8 mouse cellular contexts compared by ENCODE assay signal in the genomic region with DNA sequence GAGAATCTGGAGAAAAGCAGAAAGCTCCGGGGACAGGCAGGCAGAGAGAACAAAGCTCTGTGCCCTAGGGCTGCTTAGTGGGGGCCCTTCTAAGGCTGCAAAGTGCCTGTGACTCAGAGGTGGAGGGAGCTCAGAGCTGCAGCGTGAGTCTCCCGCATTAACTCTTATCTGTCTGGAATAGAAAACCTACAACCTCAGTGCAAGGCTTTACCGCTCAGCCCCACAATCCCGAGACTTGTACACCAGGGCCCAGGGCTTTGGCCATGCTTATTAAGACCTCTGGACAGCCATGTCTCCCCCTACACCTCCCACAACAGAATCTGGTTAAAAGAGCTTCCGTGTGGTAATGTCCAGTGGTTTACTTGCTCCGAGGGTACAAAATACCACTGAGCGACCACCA. TPM values are rescaled to one million over a fixed set of nuclear protein-coding genes. Genes with fewer than 3 reads are reported as not detected.
DNase-seq lines count a peak whose midpoint lies in the region; ATAC-seq and TF ChIP-seq lines count a peak whose summit lies in the region.

No protein-coding gene starts in this region.

- H3K27ac ChIP-seq in forebrain, embryonic 11.5 days (ENCODE audit: low read depth, low read length) = 0 out of 2 replicates have a peak overlapping the region, but pooled peaks have one; percentile 53
- H3K27ac ChIP-seq in liver, embryonic 15.5 days (replicated peaks) = no peak overlapping the region
- H3K27ac ChIP-seq in kidney, adult 2 months (ENCODE audit: insufficient read depth, low read depth, low read length) = no peak overlapping the region

- peak overlapping the region; percentile 81; the same call in 1 of the 2 replicates for H3K4me3 ChIP-seq in E14TG2a.4 (replicated peaks; ENCODE audit: low read length)
- peak overlapping the region; percentile 61 for H3K4me3 ChIP-seq in forebrain, embryonic 11.5 days (ENCODE audit: low read depth, low read length)
- no peak overlapping the region for H3K4me3 ChIP-seq in liver, embryonic 15.5 days (replicated peaks)
- no peak overlapping the region for H3K4me3 ChIP-seq in kidney, adult 2 months (ENCODE audit: insufficient read depth, low read depth, low read length)

- H3K9me3 ChIP-seq in E14TG2a.4 (ENCODE audit: low read length) = no peaks in the 10 kb centered on the region
- no peaks in the 10 kb centered on the region for H3K9me3 ChIP-seq in forebrain, embryonic 11.5 days (ENCODE audit: control insufficient read depth, low read length)
- no peaks in the 10 kb centered on the region for H3K9me3 ChIP-seq in liver, embryonic 15.5 days (replicated peaks)

- peak overlapping the region; percentile 92 for H3K4me2 ChIP-seq in forebrain, embryonic 11.5 days (ENCODE audit: low read depth, low read length, severe bottlenecking)
- peak overlapping the region; percentile 72 for H3K4me2 ChIP-seq in liver, embryonic 15.5 days

- H3K36me3 ChIP-seq in E14TG2a.4 (ENCODE audit: insufficient read depth, low read length) = no peaks in the 10 kb centered on the region
- no peaks in the 10 kb centered on the region; the same call in 1 of the 2 replicates for H3K36me3 ChIP-seq in forebrain, embryonic 11.5 days (ENCODE audit: control insufficient read depth, insufficient read depth, low read length)
- H3K36me3 ChIP-seq in liver, embryonic 15.5 days (replicated peaks) = no peaks in the 10 kb centered on the region
- H3K36me3 ChIP-seq in kidney, adult 2 months (ENCODE audit: control insufficient read depth, insufficient read depth, low read length) = no peaks in the 10 kb centered on the region

- DNase-seq in 3T3-L1 (ENCODE audit: low read depth, low spot score) = peak; percentile 83
- peak; percentile 55 for DNase-seq in forebrain, embryonic 11.5 days (ENCODE audit: low spot score)
- no peak for DNase-seq in ovary, postnatal 36 days (ENCODE audit: low spot score)
- DNase-seq in layer of hippocampus, postnatal 36 days = no peak
- no peak for DNase-seq in spleen, adult 12 weeks (ENCODE audit: low spot score)
- DNase-seq in kidney, adult 2 months = no peak

- no peak for TF ChIP-seq CTCF in E14TG2a.4 (conservative IDR thresholded peaks at IDR 0.05; ENCODE audit: low read length)
- TF ChIP-seq CTCF in kidney, adult 2 months (conservative IDR thresholded peaks at IDR 0.05; ENCODE audit: insufficient read depth, insufficient read length, low read depth, low read length) = no peak

- 0 out of 2 replicates have a peak, but pooled peaks have one; percentile 10 for ATAC-seq in forebrain, embryonic 11.5 days (replicated peaks; ENCODE audit: low FRiP score)
- no peak for ATAC-seq in liver, embryonic 15.5 days (ENCODE audit: insufficient read depth)

- peak overlapping the region; percentile 82 for H3K9ac ChIP-seq in forebrain, embryonic 11.5 days (ENCODE audit: low read length)
- H3K9ac ChIP-seq in liver, embryonic 15.5 days = no peak overlapping the region

- WGBS in forebrain, embryonic 11.5 days = 1% methylated on average over 8 of the region's 8 CpGs
- WGBS in liver, embryonic 15.5 days (ENCODE audit: insufficient replicate concordance) = 7% methylated on average over 8 of the region's 8 CpGs
- 34% methylated on average over 8 of the region's 8 CpGs for WGBS in kidney, adult 2 months

- no peak for TF ChIP-seq POLR2A in kidney, adult 2 months (IDR thresholded peaks at IDR 0.05; ENCODE audit: low read depth, low read length)

- peaks cover 79% of the 10 kb centered on the region for H3K27me3 ChIP-seq in E14TG2a.4 (ENCODE audit: insufficient read depth, low read length)
- peaks cover 2% of the 10 kb centered on the region for H3K27me3 ChIP-seq in forebrain, embryonic 11.5 days (ENCODE audit: control insufficient read depth, insufficient read depth, low read length)
- H3K27me3 ChIP-seq in liver, embryonic 15.5 days = peaks cover 76% of the 10 kb centered on the region
- no peaks in the 10 kb centered on the region for H3K27me3 ChIP-seq in kidney, adult 2 months (replicated peaks; ENCODE audit: control insufficient read depth, insufficient read depth, low read length)

- H3K4me1 ChIP-seq in E14TG2a.4 (replicated peaks; ENCODE audit: low read depth, low read length) = peaks cover 23% of the 10 kb centered on the region
- peaks cover 15% of the 10 kb centered on the region for H3K4me1 ChIP-seq in forebrain, embryonic 11.5 days (replicated peaks; ENCODE audit: control insufficient read depth, insufficient read depth, low read length)
- H3K4me1 ChIP-seq in liver, embryonic 15.5 days (replicated peaks) = 0 out of 2 replicates have a peak, but pooled peaks cover 3% of the 10 kb centered on the region
- H3K4me1 ChIP-seq in kidney, adult 2 months (ENCODE audit: control insufficient read depth, insufficient read depth, low read length) = peaks cover 15% of the 10 kb centered on the region

RNA-seq across cellular contexts. Expression of a gene that starts 0.8 kb away (rescaled TPM):
- 19.9 and 23.1 TPM in 2 replicates for polyA plus RNA-seq in forebrain, embryonic 11.5 days (2014; fragmentation: Nextera tagmentation; extraction: Ambion mirVana)
- 2.4 and 2.7 TPM in 2 replicates for polyA plus RNA-seq in liver, embryonic 15.5 days (2015; fragmentation: Nextera tagmentation; extraction: Ambion mirVana)
- total RNA-seq in layer of hippocampus, postnatal 36 days (2021) = 10 to 100 TPM; 37.8 to 44.4 TPM
- 28.9 and 31.5 TPM in 2 replicates for polyA plus RNA-seq in kidney, adult 2 months (2012; rRNA removed)

Comparison
In these comparisons a context has a peak if more than half of its experiments do, and no peak if none do; other contexts are left out.
1. DNase-seq: peak in 3T3-L1 (single experiment) and forebrain, embryonic 11.5 days (single experiment); none in ovary, postnatal 36 days (single experiment), layer of hippocampus, postnatal 36 days (0 of 2), spleen, adult 12 weeks (single experiment) and kidney, adult 2 months (single experiment).
2. H3K4me3 ChIP-seq: peak in E14TG2a.4 (single experiment) and forebrain, embryonic 11.5 days (single experiment); none in liver, embryonic 15.5 days (single experiment) and kidney, adult 2 months (single experiment).